In the genomic region with DNA sequence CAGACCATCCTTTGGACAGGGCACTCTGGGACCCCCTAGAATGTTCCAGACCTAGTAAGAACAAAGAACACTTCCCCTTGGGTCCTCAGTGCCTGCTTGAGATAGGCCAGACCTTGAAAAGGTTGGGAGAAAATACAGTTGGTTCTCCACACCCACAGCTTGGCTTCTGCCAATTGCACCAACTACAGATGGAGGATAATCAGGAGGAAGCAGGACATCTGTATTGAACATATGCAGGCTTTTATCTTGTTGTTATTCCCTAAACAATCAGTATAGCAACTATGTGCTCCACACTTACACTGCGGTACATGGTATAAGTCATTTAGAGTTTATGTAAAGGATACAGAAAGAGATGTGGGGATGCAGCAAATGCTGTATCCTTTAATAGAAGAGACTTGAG, we compare ENCODE assay signal across 17 mouse cellular contexts. TPM values are rescaled to one million over a fixed set of nuclear protein-coding genes. Genes with fewer than 3 reads are reported as not detected.
DNase-seq lines count a peak whose midpoint lies in the region.
"Had no signal": no experiment of that assay in that cellular context is flagged by ENCODE, and none has a peak within 500 bp of the region (broad histone marks: within the 10 kb centered on the region; RNA-seq: fewer than 3 reads in every experiment).

No protein-coding gene starts in this region.

- peak; percentile 55 for DNase-seq in layer of hippocampus, adult 11-12 months (ENCODE audit: low spot score)
- DNase-seq in layer of hippocampus, postnatal 10 days (ENCODE audit: low spot score in 2 of 2) = no peak
- DNase-seq in layer of hippocampus, adult 8-10 months (ENCODE audit: low spot score in 2 of 2) = peak; percentile 35 to 38
- no peak for DNase-seq in layer of hippocampus, postnatal 36 days
- peak; percentile 46 for DNase-seq in layer of hippocampus, adult 9-10 months (ENCODE audit: low spot score)
- peak; percentile 14 to 64 for DNase-seq in layer of hippocampus, postnatal 14 days (ENCODE audit: low spot score in 2 of 2)
- no peak for DNase-seq in cerebellum, adult 11 months
- no peak for DNase-seq in yolk sac, embryonic 10.5 days (ENCODE audit: low spot score)
- DNase-seq: adrenal gland, adult 2 months; adrenal gland, postnatal 10 days; adrenal gland, postnatal 25 days; cerebellum, adult 18-20 months; cerebellum, adult 8-10 months; cerebellum, adult 9-11 months; cerebellum, postnatal 14 days; cerebellum, postnatal 36 days; embryo, embryonic 11 days had no signal

RNA-seq across cellular contexts. Expression of gene Zfp354c, which starts 56.5 kb away (rescaled TPM):
- 10 to 100 TPM; 59.8 to 66.1 TPM for total RNA-seq in layer of hippocampus, postnatal 10 days (2021)
- total RNA-seq in layer of hippocampus, adult 8-10 months (2022) = 10 to 100 TPM; 43.0 to 51.2 (median 48.0) TPM
- 10 to 100 TPM; 51.4 to 52.3 TPM for total RNA-seq in layer of hippocampus, postnatal 36 days (2021)
- 10 to 100 TPM; 46.4 to 51.7 TPM for total RNA-seq in layer of hippocampus, postnatal 14 days (2021)

Comparison
In these comparisons a context has a peak if more than half of its experiments do, and no peak if none do; other contexts are left out.
1. DNase-seq: peak in layer of hippocampus, adult 11-12 months (single experiment), layer of hippocampus, adult 8-10 months (2 of 2), layer of hippocampus, adult 9-10 months (single experiment) and layer of hippocampus, postnatal 14 days (2 of 2); none in layer of hippocampus, postnatal 10 days (0 of 2), layer of hippocampus, postnatal 36 days (0 of 2), cerebellum, adult 11 months (single experiment) and yolk sac, embryonic 10.5 days (single experiment).